Mouse (Mus musculus): ENCODE data around the gene Pgk1. TPM values are rescaled to one million over a fixed set of nuclear protein-coding genes. Genes with fewer than 3 reads are reported as not detected.
"Not testable (repeated sequence)": the region's sequence is repeated elsewhere in the genome, so short reads cannot be mapped to it uniquely, and the experiment has no call there.

Gene Pgk1
- polyA plus RNA-seq, 1 experiment from 2014 or later = 622 TPM

- no peaks in the 10 kb centered on the region for H3K9me3 ChIP-seq
- no peak overlapping the region for H3K27ac ChIP-seq
- H3K4me3 ChIP-seq = no peak overlapping the region
- no peaks in the 10 kb centered on the region for H3K4me1 ChIP-seq
- DNase-seq (ENCODE audit: extremely low spot score, low spot score) = no peak
- 51% methylated on average over 9 of the region's 9 CpGs for WGBS
- no peaks in the 10 kb centered on the region for H3K36me3 ChIP-seq (replicated peaks)
- H3K27me3 ChIP-seq (ENCODE audit: poor library complexity, severe bottlenecking) = peaks cover 9% of the 10 kb centered on the region; the same call in 1 of the 2 replicates
Observed at GRCm38 (mm10) chrX:106176331-106176730, 10.6 kb upstream of the Pgk1 start.

- Histone ChIP-seq H3K4me3 (no peak overlapping the region), H3K27ac (peak overlapping the region; percentile 63), H3K27me3 (ENCODE audit: poor library complexity, severe bottlenecking) (peaks cover 46% of the 10 kb centered on the region), H3K9me3 (no peaks in the 10 kb centered on the region), H3K36me3 (replicated peaks) (peaks cover 3% of the 10 kb centered on the region), H3K4me1 (peaks cover 32% of the 10 kb centered on the region)
- no peak for DNase-seq (ENCODE audit: extremely low spot score, low spot score)
- WGBS = 24% methylated on average over 4 of the region's 4 CpGs
Observed at GRCm38 (mm10) chrX:106184279-106184678, 2.6 kb upstream of the Pgk1 start.

GRCm38 (mm10) chrX:106185706-106186105, 1.2 kb upstream of the Pgk1 start:
- H3K36me3 ChIP-seq (replicated peaks) = peaks cover 14% of the 10 kb centered on the region
- peak; percentile 41 for DNase-seq (ENCODE audit: extremely low spot score, low spot score)
- WGBS = 13% methylated on average over 5 of the region's 5 CpGs
- peaks cover 44% of the 10 kb centered on the region for H3K27me3 ChIP-seq (ENCODE audit: poor library complexity, severe bottlenecking)
- H3K4me1 ChIP-seq = peaks cover 46% of the 10 kb centered on the region
- H3K27ac ChIP-seq = peak overlapping the region; percentile 91
- H3K4me3 ChIP-seq = peak overlapping the region; percentile 63
- H3K9me3 ChIP-seq = no peaks in the 10 kb centered on the region

GRCm38 (mm10) chrX:106187737-106188136, 837 bp downstream of the Pgk1 start:
- peaks cover 38% of the 10 kb centered on the region for H3K27me3 ChIP-seq (ENCODE audit: poor library complexity, severe bottlenecking)
- peak overlapping the region; percentile 63 for H3K4me3 ChIP-seq
- DNase-seq (ENCODE audit: extremely low spot score, low spot score) = no peak
- peak overlapping the region; percentile 91 for H3K27ac ChIP-seq
- no peaks in the 10 kb centered on the region for H3K9me3 ChIP-seq
- H3K4me1 ChIP-seq = peaks cover 48% of the 10 kb centered on the region
- peaks cover 33% of the 10 kb centered on the region for H3K36me3 ChIP-seq (replicated peaks)
- WGBS = 22% methylated on average over 12 of the region's 12 CpGs

- Histone ChIP-seq H3K27ac (peak overlapping the region; percentile 91), H3K27me3 (ENCODE audit: poor library complexity, severe bottlenecking) (peaks cover 27% of the 10 kb centered on the region), H3K36me3 (replicated peaks) (peaks cover 49% of the 10 kb centered on the region), H3K9me3 (no peaks in the 10 kb centered on the region), H3K4me1 (peaks cover 41% of the 10 kb centered on the region), H3K4me3 (peak overlapping the region; percentile 63)
- WGBS = 58% methylated on average over 5 of the region's 5 CpGs
- DNase-seq (ENCODE audit: extremely low spot score, low spot score) = no peak
Observed at GRCm38 (mm10) chrX:106189356-106189755, 2.5 kb downstream of the Pgk1 start.

GRCm38 (mm10) chrX:106190091-106190490, 3.2 kb downstream of the Pgk1 start:
- peak overlapping the region; percentile 63 for H3K4me3 ChIP-seq
- peaks cover 36% of the 10 kb centered on the region for H3K4me1 ChIP-seq
- peaks cover 26% of the 10 kb centered on the region for H3K27me3 ChIP-seq (ENCODE audit: poor library complexity, severe bottlenecking)
- no peak overlapping the region for H3K27ac ChIP-seq
- DNase-seq (ENCODE audit: extremely low spot score, low spot score) = no peak
- H3K9me3 ChIP-seq = no peaks in the 10 kb centered on the region
- 40% methylated on average over 4 of the region's 4 CpGs for WGBS
- peaks cover 56% of the 10 kb centered on the region for H3K36me3 ChIP-seq (replicated peaks)

GRCm38 (mm10) chrX:106194361-106194760, 7.5 kb downstream of the Pgk1 start:
- Histone ChIP-seq H3K36me3 (replicated peaks) (peaks cover 95% of the 10 kb centered on the region), H3K4me1 (peaks cover 15% of the 10 kb centered on the region)
- H3K27me3 ChIP-seq (ENCODE audit: poor library complexity, severe bottlenecking); H3K27ac ChIP-seq; DNase-seq (ENCODE audit: extremely low spot score, low spot score); H3K9me3 ChIP-seq; H3K4me3 ChIP-seq: not testable (repeated sequence)
- 88% methylated on average over 6 of the region's 6 CpGs for WGBS

GRCm38 (mm10) chrX:106197308-106197707, 10.4 kb downstream of the Pgk1 start:
- H3K4me1 ChIP-seq = no peaks in the 10 kb centered on the region
- no peak for DNase-seq (ENCODE audit: extremely low spot score, low spot score)
- 68% methylated on average over 5 of the region's 5 CpGs for WGBS
- no peaks in the 10 kb centered on the region; the same call in none of the 2 replicates for H3K27me3 ChIP-seq (ENCODE audit: poor library complexity, severe bottlenecking)
- no peak overlapping the region for H3K27ac ChIP-seq
- no peak overlapping the region for H3K4me3 ChIP-seq
- no peaks in the 10 kb centered on the region for H3K9me3 ChIP-seq
- peaks cover 98% of the 10 kb centered on the region for H3K36me3 ChIP-seq (replicated peaks)

GRCm38 (mm10) chrX:106198904-106199303, 12.0 kb downstream of the Pgk1 start:
- H3K36me3 ChIP-seq (replicated peaks) = peaks cover 94% of the 10 kb centered on the region
- no peak overlapping the region for H3K4me3 ChIP-seq
- WGBS = 91% methylated on average over 5 of the region's 5 CpGs
- no peaks in the 10 kb centered on the region for H3K4me1 ChIP-seq
- no peaks in the 10 kb centered on the region for H3K9me3 ChIP-seq
- DNase-seq (ENCODE audit: extremely low spot score, low spot score) = no peak
- no peak overlapping the region for H3K27ac ChIP-seq
- no peaks in the 10 kb centered on the region; the same call in none of the 2 replicates for H3K27me3 ChIP-seq (ENCODE audit: poor library complexity, severe bottlenecking)

- H3K4me3 ChIP-seq = no peak overlapping the region
- H3K27ac ChIP-seq = no peak overlapping the region
- no peaks in the 10 kb centered on the region for H3K27me3 ChIP-seq (ENCODE audit: poor library complexity, severe bottlenecking)
- no peaks in the 10 kb centered on the region for H3K4me1 ChIP-seq
- 83% methylated on average over 2 of the region's 2 CpGs for WGBS
- DNase-seq (ENCODE audit: extremely low spot score, low spot score) = no peak
- H3K9me3 ChIP-seq = no peaks in the 10 kb centered on the region
- peaks cover 21% of the 10 kb centered on the region for H3K36me3 ChIP-seq (replicated peaks)
Observed at GRCm38 (mm10) chrX:106209100-106209499, 22.2 kb downstream of the Pgk1 start.

- peaks cover 10% of the 10 kb centered on the region; the same call in 1 of the 2 replicates for H3K27me3 ChIP-seq (ENCODE audit: poor library complexity, severe bottlenecking)
- H3K9me3 ChIP-seq = peaks cover 10% of the 10 kb centered on the region
- 22% methylated on average over 60 of the region's 60 CpGs for WGBS
- peak overlapping the region; percentile 91 for H3K27ac ChIP-seq
- no peaks in the 10 kb centered on the region for H3K4me1 ChIP-seq
- H3K36me3 ChIP-seq (replicated peaks) = no peaks in the 10 kb centered on the region
- peak; percentile 66 for DNase-seq (ENCODE audit: extremely low spot score, low spot score)
- peak overlapping the region; percentile 64 for H3K4me3 ChIP-seq
Observed at GRCm38 (mm10) chrX:106219171-106220032, 32.5 kb downstream of the Pgk1 start.

- peaks cover 10% of the 10 kb centered on the region for H3K9me3 ChIP-seq
- H3K36me3 ChIP-seq (replicated peaks) = no peaks in the 10 kb centered on the region
- H3K4me3 ChIP-seq = peak within 1 kb of the TSS; percentile 64
- no peak within 1 kb of the TSS for H3K27ac ChIP-seq
- DNase-seq (ENCODE audit: extremely low spot score, low spot score) = no peak
- 89% methylated on average over 25 of the region's 25 CpGs for WGBS
- peaks cover 16% of the 10 kb centered on the region; the same call in 1 of the 2 replicates for H3K27me3 ChIP-seq (ENCODE audit: poor library complexity, severe bottlenecking)
- H3K4me1 ChIP-seq = no peaks in the 10 kb centered on the region
Observed at GRCm38 (mm10) chrX:106221058-106221457, 34.2 kb downstream of the Pgk1 start, which contains the start of gene Taf9b. Taf9b (minus strand) TSS chrX:106221158.
